Mouse (Mus musculus) cortical plate, adult 2 months (tissue): Measurements from ENCODE around the gene Thrap3. TPM values are rescaled to one million over a fixed set of nuclear protein-coding genes. Genes with fewer than 3 reads are reported as not detected.
"Not testable (repeated sequence)": the region's sequence is repeated elsewhere in the genome, so short reads cannot be mapped to it uniquely, and the experiment has no call there.

Source experiments
- H3K27ac ChIP-seq: fragments of 200-500 bp; 2 replicates; pipeline ENCODE4 v1.5.1; 2012; ENCODE audit warnings: low read length, control low read depth, inconsistent platforms; ENCODE audit not compliant: insufficient read depth
- H3K4me1 ChIP-seq: fragments of 200-500 bp; 2 replicates; pipeline ENCODE4 v1.6.1; 2011; ENCODE audit warnings: low read length; ENCODE audit not compliant: control insufficient read depth, insufficient read depth
- H3K4me3 ChIP-seq: fragments of 200-500 bp; 2 replicates; pipeline ENCODE4 v1.5.1; 2011; ENCODE audit warnings: mild to moderate bottlenecking, low read length, control low read depth; ENCODE audit not compliant: insufficient read depth
- CTCF ChIP-seq: fragments of 200-500 bp; IDR thresholded peaks from 2 replicates; pipeline ENCODE4 v1.5.1; 2011; ENCODE audit warnings: mild to moderate bottlenecking, control low read depth, low read length; ENCODE audit not compliant: insufficient read depth; ENCODE audit errors: extremely low read depth
- POLR2A ChIP-seq: fragments of 200-500 bp; IDR thresholded peaks from 2 replicates; pipeline ENCODE4 v1.6.1; 2011; ENCODE audit warnings: mild to moderate bottlenecking, low read length, control low read depth; ENCODE audit not compliant: insufficient read depth; ENCODE audit errors: extremely low read depth
- polyA plus RNA-seq: library from polyadenylated mRNA; depleted of rRNA; stranded (reverse); fragments of >200 nt; gene quantifications from 2 replicates; pipeline ENCODE4 v1.2.3, GENCODE M21; 2012

The Thrap3 gene
- polyA plus RNA-seq, 1 experiment, result 86.1 TPM

DNA sequence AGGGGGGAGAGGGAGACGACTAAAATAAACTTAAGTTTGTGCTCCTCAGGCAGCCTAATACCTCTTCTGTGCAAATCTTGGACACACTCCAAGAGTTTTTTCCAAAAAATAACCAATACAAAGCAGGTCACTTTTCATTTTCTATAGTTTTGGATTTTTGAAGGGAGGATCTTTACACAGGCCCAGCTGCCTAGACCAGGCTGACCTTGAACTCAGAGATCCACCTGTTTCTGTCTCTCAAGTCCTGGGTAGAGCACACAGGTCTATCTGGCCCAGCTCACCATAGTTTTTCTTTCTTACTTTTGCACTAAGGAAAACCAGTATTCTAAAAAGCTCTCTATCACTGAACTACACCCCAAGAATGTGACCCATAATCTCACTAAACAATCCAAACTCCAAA is 2.5 kb downstream of the Thrap3 start:
- peaks cover 11% of the 10 kb centered on the region for H3K4me1 ChIP-seq
- H3K27ac ChIP-seq, result no peak overlapping the region
- no peak for TF ChIP-seq POLR2A
- no peak for TF ChIP-seq CTCF
- no peak overlapping the region for H3K4me3 ChIP-seq

DNA sequence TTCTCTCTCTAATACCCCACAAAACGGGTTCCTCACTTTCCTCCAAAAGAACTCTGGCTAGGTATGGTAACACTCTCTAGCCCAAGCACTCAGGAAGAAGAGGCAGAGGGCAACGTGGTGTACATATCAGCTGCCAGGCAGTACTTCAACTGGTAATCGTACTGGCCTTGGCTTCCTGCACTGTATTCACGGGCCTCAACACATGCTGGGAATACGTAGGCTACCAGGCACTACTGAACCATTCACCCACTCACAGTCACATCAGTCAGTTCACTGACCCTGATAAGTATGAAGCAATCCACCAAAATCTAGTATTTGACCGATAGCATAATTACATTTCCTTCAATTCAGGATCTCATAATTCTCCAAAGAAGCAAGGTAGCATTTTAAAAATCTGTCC is 3.0 kb downstream of the Thrap3 start:
- TF ChIP-seq CTCF (no peak), POLR2A (no peak)
- no peak overlapping the region for H3K27ac ChIP-seq
- no peak overlapping the region for H3K4me3 ChIP-seq
- H3K4me1 ChIP-seq, result peaks cover 11% of the 10 kb centered on the region

DNA sequence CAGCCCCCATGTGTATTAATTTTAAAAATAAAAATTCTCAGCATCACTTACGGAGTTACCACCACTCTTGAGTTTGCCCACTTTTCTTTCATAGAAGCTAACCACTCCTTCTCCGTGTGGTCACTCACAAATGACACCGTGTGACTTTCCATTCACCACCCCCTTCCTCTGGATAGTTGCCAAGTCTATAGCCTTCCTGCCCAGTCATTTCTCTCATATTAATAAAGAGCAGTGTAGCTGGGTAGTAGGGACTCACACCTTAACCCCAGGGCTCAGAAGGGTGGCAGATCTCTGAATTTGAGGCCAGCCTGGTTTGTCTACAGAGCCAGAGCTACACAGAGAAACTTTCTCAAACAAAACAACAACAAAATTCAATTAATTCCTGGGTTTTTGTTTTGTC is 5.1 kb downstream of the Thrap3 start:
- TF ChIP-seq CTCF (no peak), POLR2A (no peak)
- Histone ChIP-seq H3K4me3 (no peak overlapping the region), H3K4me1 (peaks cover 11% of the 10 kb centered on the region), H3K27ac (no peak overlapping the region)

DNA sequence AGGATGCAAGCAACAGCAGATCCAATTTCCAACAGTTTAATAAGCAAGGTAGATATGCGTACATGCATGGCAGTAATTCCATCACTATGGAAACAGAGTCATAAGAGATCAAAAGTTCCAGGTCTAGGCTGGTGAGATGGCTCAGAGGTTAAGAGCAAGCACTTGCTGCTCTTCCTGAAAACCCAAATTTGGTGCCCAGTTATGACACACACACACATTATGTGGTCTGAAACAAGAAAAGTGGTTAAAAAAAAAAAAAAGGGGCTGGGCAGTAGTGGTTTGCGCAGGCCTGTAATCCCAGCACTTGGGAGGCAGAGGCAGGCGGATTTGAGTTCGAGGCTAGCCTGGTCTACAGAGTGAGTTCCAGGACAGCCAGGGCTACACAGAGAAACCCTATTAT is 7.6 kb downstream of the Thrap3 start:
- H3K27ac ChIP-seq, result no peak overlapping the region
- H3K4me1 ChIP-seq, result peaks cover 7% of the 10 kb centered on the region
- no peak for TF ChIP-seq CTCF
- TF ChIP-seq POLR2A, result no peak
- no peak overlapping the region for H3K4me3 ChIP-seq

DNA sequence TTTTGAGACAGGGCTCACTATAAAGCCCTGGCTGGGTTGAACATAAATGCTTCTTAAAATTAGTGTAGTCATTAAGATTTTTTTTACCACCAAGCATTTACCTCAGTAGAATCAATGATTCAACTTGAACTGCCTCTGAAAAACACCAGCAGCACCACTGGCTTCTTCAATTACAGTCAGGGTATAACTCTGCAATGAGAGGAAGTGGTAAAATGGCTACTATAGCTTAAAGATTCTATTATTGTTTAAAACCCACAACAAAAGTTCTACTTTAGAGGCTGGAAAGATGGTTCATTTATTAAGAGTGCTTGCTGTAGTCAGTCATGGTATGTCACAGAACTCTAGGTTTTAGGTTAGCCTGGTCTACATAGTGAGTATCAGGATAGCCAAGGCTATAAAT is 8.3 kb downstream of the Thrap3 start:
- Histone ChIP-seq H3K4me3 (no peak overlapping the region), H3K27ac (no peak overlapping the region), H3K4me1 (peaks cover 5% of the 10 kb centered on the region; the same call in 1 of the 2 replicates)
- TF ChIP-seq CTCF, result no peak
- TF ChIP-seq POLR2A, result no peak

DNA sequence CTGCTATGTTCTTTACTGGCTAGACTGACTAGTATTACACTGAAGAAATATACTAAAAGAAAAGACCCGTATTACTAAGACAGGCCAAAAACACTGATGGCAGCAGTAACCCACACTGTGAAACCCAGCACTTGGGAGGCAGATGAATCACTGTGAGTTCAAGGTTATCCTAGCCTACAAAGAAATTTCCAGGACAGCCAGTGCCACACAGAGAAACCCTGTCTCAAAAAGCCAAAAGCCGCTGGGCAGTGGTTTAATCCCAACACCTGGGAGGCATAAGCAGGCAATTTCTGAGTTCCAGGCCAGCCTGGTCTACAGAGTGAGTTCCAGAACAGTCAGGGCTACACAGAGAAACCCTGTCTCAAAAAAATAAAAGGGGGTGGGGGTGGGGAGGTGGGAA is 11.9 kb downstream of the Thrap3 start:
- H3K27ac ChIP-seq, result no peak overlapping the region
- no peaks in the 10 kb centered on the region; the same call in 1 of the 2 replicates for H3K4me1 ChIP-seq
- TF ChIP-seq POLR2A (no peak), CTCF (no peak)
- H3K4me3 ChIP-seq, result no peak overlapping the region

DNA sequence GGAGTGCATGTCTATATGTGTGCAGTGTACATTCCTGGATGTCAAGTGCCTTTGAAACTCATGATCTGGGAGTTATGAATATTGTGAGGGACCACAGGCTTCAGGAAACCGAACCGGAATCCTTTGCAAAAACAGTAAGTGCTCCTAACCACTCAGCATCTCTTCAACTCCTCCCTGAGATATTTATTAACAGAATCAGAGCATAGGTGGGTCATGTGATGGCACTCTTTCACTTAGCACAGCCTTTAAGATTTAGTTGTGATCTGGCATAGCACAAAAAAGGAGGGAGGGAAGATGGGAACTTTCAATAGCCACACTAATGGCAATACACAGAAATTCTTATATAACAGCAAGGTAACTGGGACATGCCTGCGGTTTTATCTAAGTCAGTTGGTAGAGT is 15.5 kb downstream of the Thrap3 start:
- Histone ChIP-seq H3K27ac (no peak overlapping the region), H3K4me1 (no peaks in the 10 kb centered on the region; the same call in 1 of the 2 replicates), H3K4me3 (no peak overlapping the region)
- no peak for TF ChIP-seq CTCF
- no peak for TF ChIP-seq POLR2A

DNA sequence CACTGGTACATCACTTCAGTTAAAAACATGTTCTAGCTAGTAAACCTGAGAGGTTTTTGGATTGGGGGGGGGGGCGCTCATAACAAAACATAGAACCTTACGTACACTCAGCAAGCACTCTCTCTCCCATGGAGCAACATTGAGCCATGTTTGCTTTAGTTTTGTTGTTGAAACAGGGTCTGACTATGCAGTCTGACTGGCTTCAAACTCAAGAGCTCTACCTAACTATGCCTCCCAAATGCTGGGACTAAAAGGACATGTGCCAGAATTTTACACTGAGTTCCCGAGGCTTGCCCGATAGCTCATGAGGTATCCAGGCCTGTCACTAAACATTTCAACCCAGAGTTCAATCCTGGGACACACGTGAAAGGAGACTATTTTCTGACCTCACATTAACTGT is 19.5 kb downstream of the Thrap3 start:
- TF ChIP-seq CTCF, result no peak
- TF ChIP-seq POLR2A, result no peak
- H3K4me3 ChIP-seq, result no peak overlapping the region
- H3K27ac ChIP-seq, result no peak overlapping the region
- no peaks in the 10 kb centered on the region; the same call in 1 of the 2 replicates for H3K4me1 ChIP-seq

DNA sequence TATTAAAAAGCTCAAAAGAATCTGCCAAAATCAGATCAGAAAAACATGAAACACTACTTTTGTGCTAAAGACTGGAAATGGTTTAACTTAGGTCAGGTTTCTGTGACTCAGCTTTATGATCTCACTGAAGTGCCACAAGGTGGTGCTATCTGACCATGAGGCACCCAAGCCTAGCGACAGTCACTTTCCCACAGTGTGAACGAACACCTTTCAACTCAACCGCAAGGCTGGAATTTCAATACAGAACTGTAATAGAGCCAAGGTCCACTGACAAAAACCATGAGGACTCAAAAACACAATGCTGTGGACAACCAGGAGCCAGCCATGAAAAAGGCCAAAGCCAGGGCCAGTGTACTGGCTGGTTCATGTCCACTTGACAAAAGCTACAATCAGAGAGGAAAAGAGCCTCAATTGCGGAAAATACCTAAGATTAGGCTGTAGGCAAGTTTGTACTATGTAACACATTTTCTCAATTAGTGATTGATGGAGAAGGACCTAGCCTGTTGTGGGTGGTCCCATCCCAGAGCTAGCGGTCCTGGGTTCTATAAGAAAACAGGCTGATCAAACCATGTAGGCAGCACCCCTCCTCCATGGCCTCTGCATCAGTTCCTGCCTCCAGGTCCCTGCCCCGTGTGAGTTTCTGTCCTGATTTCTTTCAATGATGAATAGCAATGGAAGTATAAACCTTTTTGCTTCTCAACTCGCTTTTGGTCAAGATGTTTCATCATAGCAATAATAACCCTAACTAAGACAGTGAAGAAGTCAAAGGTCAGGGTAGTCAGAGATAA is 21.2 kb downstream of the Thrap3 start:
- no peak for TF ChIP-seq POLR2A
- TF ChIP-seq CTCF, result peak; percentile 91
- Histone ChIP-seq H3K4me3 (no peak overlapping the region), H3K4me1 (no peaks in the 10 kb centered on the region; the same call in 1 of the 2 replicates), H3K27ac (no peak overlapping the region)

DNA sequence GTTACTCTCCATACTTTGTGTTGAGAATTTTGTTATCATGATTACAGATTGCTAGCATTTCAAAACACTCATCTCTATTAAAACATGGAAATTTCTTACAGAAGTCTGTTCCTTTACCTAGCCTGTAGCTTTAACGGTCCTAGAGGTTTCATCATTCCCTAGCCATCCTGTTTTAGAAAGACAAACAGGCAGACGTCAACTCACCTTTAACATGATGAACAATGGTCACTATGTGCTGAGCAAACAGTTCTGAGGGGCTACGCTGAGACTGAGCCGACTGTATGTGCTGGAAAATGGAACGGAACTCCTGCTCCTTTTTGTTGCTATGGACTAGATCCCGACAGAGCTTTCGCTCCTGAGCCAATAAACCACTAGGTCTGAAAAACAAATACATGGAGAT is 26.6 kb downstream of the Thrap3 start:
- H3K4me1 ChIP-seq, H3K27ac ChIP-seq, H3K4me3 ChIP-seq: not testable (repeated sequence)
